Mouse (Mus musculus) midbrain, embryonic 11.5 days (tissue): ENCODE results near the gene Slc39a7. TPM values are rescaled to one million over a fixed set of nuclear protein-coding genes. Genes with fewer than 3 reads are reported as not detected.

Experiments
- ATAC-seq: fragments of 200-750 bp; cut with Nextera tagmentation; 2 replicates; pipeline ENCODE4 v1.8.0; 2017; ENCODE audit warnings: moderate TSS enrichment, moderate library complexity; ENCODE audit not compliant: low FRiP score
- DNase-seq: peaks from one replicate; pipeline ENCODE4 v3.0.0; 2015; ENCODE audit warnings: low spot score; ENCODE audit errors: missing footprints
- H3K27ac ChIP-seq: fragments of 300-500 bp; sonication (generic); 2 replicates; pipeline ENCODE4 v1.5.1; 2014; ENCODE audit warnings: low read depth, low read length
- H3K27me3 ChIP-seq: fragments of 300-500 bp; sonication (generic); 2 replicates; pipeline ENCODE4 v1.6.1; 2014; ENCODE audit warnings: mild to moderate bottlenecking, low read length, moderate library complexity, mixed read lengths; ENCODE audit not compliant: control insufficient read depth, insufficient read depth
- H3K36me3 ChIP-seq: fragments of 300-500 bp; sonication (generic); 2 replicates; pipeline ENCODE4 v1.6.1; 2014; ENCODE audit warnings: mild to moderate bottlenecking, low read length, moderate library complexity, mixed read lengths; ENCODE audit not compliant: control insufficient read depth, insufficient read depth
- H3K4me1 ChIP-seq: fragments of 300-500 bp; sonication (generic); 2 replicates; pipeline ENCODE4 v1.6.1; 2014; ENCODE audit warnings: low read length; ENCODE audit not compliant: control insufficient read depth, insufficient read depth
- H3K4me2 ChIP-seq: fragments of 300-500 bp; sonication (generic); 2 replicates; pipeline ENCODE4 v1.6.1; 2014; ENCODE audit warnings: mild to moderate bottlenecking, moderate library complexity
- H3K4me3 ChIP-seq: fragments of 300-500 bp; sonication (generic); 2 replicates; pipeline ENCODE4 v1.5.1; 2014; ENCODE audit warnings: low read depth, low read length
- H3K9ac ChIP-seq: fragments of 300-500 bp; sonication (generic); 2 replicates; pipeline ENCODE4 v1.6.1; 2014; ENCODE audit warnings: low read length
- H3K9me3 ChIP-seq: fragments of 300-500 bp; sonication (generic); 2 replicates; pipeline ENCODE4 v1.6.1; 2016; ENCODE audit warnings: low read length; ENCODE audit not compliant: control insufficient read depth
- WGBS: fragments of 180-500 bp; shearing (Covaris S2); extraction: QIAGEN DNeasy Blood & Tissue Kit; methylation state at CpG from one replicate; pipeline ENCODE4 v1.1.7; 2014; 5-methylcytosine and 5-hydroxymethylcytosine counted together
- polyA plus RNA-seq: library from polyadenylated mRNA; unstranded; fragments of >200 nt; fragmentation: Nextera tagmentation; extraction: Ambion mirVana; gene quantifications from 2 replicates; pipeline ENCODE4 v1.2.1, GENCODE M21; 2014

Slc39a7 gene
- polyA plus RNA-seq, 1 experiment from 2014 or later, result 97.4 TPM

- Histone ChIP-seq H3K9ac (no peak overlapping the region), H3K27me3 (no peaks in the 10 kb centered on the region), H3K4me2 (no peak overlapping the region), H3K27ac (no peak overlapping the region), H3K9me3 (no peaks in the 10 kb centered on the region), H3K36me3 (peaks cover 23% of the 10 kb centered on the region), H3K4me1 (peaks cover 42% of the 10 kb centered on the region), H3K4me3 (no peak overlapping the region)
- whole genome bisulfite sequencing, result 71% methylated on average over 10 of the region's 10 CpGs
- ATAC-seq (no peak), DNase-seq (peak; percentile 97)
These were observed 2.6 kb upstream of the Slc39a7 start for GRCm38 (mm10) chr17:34034064-34034463.

GRCm38 (mm10) chr17:34033441-34033840 is 2.0 kb upstream of the Slc39a7 start:
- peak overlapping the region; percentile 97; the same call in 1 of the 2 replicates for H3K4me2 ChIP-seq
- H3K9ac ChIP-seq, result no peak overlapping the region; the same call in 1 of the 2 replicates
- H3K4me1 ChIP-seq, result peaks cover 42% of the 10 kb centered on the region
- DNase-seq (no peak), ATAC-seq (no peak)
- no peaks in the 10 kb centered on the region for H3K9me3 ChIP-seq
- WGBS, result 93% methylated on average over 9 of the region's 9 CpGs
- H3K27ac ChIP-seq, result no peak overlapping the region
- H3K36me3 ChIP-seq, result peaks cover 27% of the 10 kb centered on the region
- peak overlapping the region; percentile 90; the same call in 1 of the 2 replicates for H3K4me3 ChIP-seq
- no peaks in the 10 kb centered on the region for H3K27me3 ChIP-seq

GRCm38 (mm10) chr17:34032806-34033205 is 1.3 kb upstream of the Slc39a7 start:
- H3K4me3 ChIP-seq, result peak overlapping the region; percentile 90
- H3K27ac ChIP-seq, result no peak overlapping the region
- H3K9me3 ChIP-seq, result no peaks in the 10 kb centered on the region
- DNase-seq, result no peak
- no peak for ATAC-seq
- H3K36me3 ChIP-seq, result peaks cover 27% of the 10 kb centered on the region
- WGBS, result 57% methylated on average over 9 of the region's 9 CpGs
- H3K27me3 ChIP-seq, result no peaks in the 10 kb centered on the region
- H3K4me2 ChIP-seq, result peak overlapping the region; percentile 97
- peak overlapping the region; percentile 93 for H3K9ac ChIP-seq
- H3K4me1 ChIP-seq, result peaks cover 42% of the 10 kb centered on the region

GRCm38 (mm10) chr17:34032174-34032632 is 721 bp upstream of the Slc39a7 start:
- peak overlapping the region; percentile 97 for H3K4me2 ChIP-seq
- no peaks in the 10 kb centered on the region for H3K9me3 ChIP-seq
- H3K27me3 ChIP-seq, result no peaks in the 10 kb centered on the region
- peak overlapping the region; percentile 96 for H3K27ac ChIP-seq
- DNase-seq, result peak; percentile 89
- peak; percentile 3; the same call in 1 of the 2 replicates for ATAC-seq
- H3K4me3 ChIP-seq, result peak overlapping the region; percentile 90
- H3K4me1 ChIP-seq, result peaks cover 40% of the 10 kb centered on the region
- WGBS, result under 1% methylated on average over 47 of the region's 48 CpGs
- H3K36me3 ChIP-seq, result peaks cover 25% of the 10 kb centered on the region
- H3K9ac ChIP-seq, result peak overlapping the region; percentile 93

- Histone ChIP-seq H3K4me2 (peak overlapping the region; percentile 97), H3K4me3 (peak overlapping the region; percentile 90), H3K9me3 (no peaks in the 10 kb centered on the region), H3K36me3 (peaks cover 19% of the 10 kb centered on the region), H3K9ac (peak overlapping the region; percentile 93), H3K27me3 (no peaks in the 10 kb centered on the region), H3K4me1 (peaks cover 52% of the 10 kb centered on the region), H3K27ac (peak overlapping the region; percentile 96)
- ATAC-seq (peak; percentile 0; the same call in 1 of the 2 replicates), DNase-seq (peak; percentile 89)
- 3% methylated on average over 20 of the region's 20 CpGs for WGBS
These were observed 588 bp downstream of the Slc39a7 start for GRCm38 (mm10) chr17:34030861-34031326.

GRCm38 (mm10) chr17:34029890-34030595 is 1.4 kb downstream of the Slc39a7 start:
- H3K9me3 ChIP-seq, result no peaks in the 10 kb centered on the region
- peaks cover 12% of the 10 kb centered on the region for H3K36me3 ChIP-seq
- ATAC-seq, result no peak
- H3K4me2 ChIP-seq, result peak overlapping the region; percentile 97
- peaks cover 52% of the 10 kb centered on the region for H3K4me1 ChIP-seq
- H3K27ac ChIP-seq, result 0 out of 2 replicates have a peak overlapping the region, but pooled peaks have one; percentile 16
- DNase-seq, result no peak
- no peaks in the 10 kb centered on the region for H3K27me3 ChIP-seq
- H3K4me3 ChIP-seq, result peak overlapping the region; percentile 90
- H3K9ac ChIP-seq, result peak overlapping the region; percentile 93
- 57% methylated on average over 21 of the region's 21 CpGs for WGBS

GRCm38 (mm10) chr17:34029150-34029889 is 2.2 kb downstream of the Slc39a7 start:
- Histone ChIP-seq H3K36me3 (peaks cover 9% of the 10 kb centered on the region), H3K27me3 (no peaks in the 10 kb centered on the region), H3K27ac (peak overlapping the region; percentile 100; the same call in 1 of the 2 replicates), H3K4me1 (peaks cover 52% of the 10 kb centered on the region), H3K9me3 (no peaks in the 10 kb centered on the region), H3K9ac (peak overlapping the region; percentile 100; the same call in 1 of the 2 replicates), H3K4me3 (peak overlapping the region; percentile 98), H3K4me2 (peak overlapping the region; percentile 97)
- DNase-seq, result no peak
- no peak for ATAC-seq
- 83% methylated on average over 18 of the region's 18 CpGs for WGBS

- peak overlapping the region; percentile 97 for H3K4me2 ChIP-seq
- H3K36me3 ChIP-seq, result peaks cover 9% of the 10 kb centered on the region
- H3K27me3 ChIP-seq, result no peaks in the 10 kb centered on the region
- WGBS, result 32% methylated on average over 17 of the region's 17 CpGs
- H3K4me1 ChIP-seq, result peaks cover 56% of the 10 kb centered on the region
- H3K9me3 ChIP-seq, result no peaks in the 10 kb centered on the region
- peak; percentile 93 for DNase-seq
- peak overlapping the region; percentile 100 for H3K9ac ChIP-seq
- no peak for ATAC-seq
- peak overlapping the region; percentile 100 for H3K27ac ChIP-seq
- H3K4me3 ChIP-seq, result peak overlapping the region; percentile 98
These were observed 2.9 kb downstream of the Slc39a7 start for GRCm38 (mm10) chr17:34028501-34029149.
